Comparison of ENCODE assay signal across 11 mouse cellular contexts in genomic region chr13:107094487-107094886, GRCm38 (mm10).
DNase-seq lines count a peak whose midpoint lies in the region; ATAC-seq and TF ChIP-seq lines count a peak whose summit lies in the region.
"Had no signal": no experiment of that assay in that cellular context is flagged by ENCODE, and none has a peak within 500 bp of the region (broad histone marks: within the 10 kb centered on the region; RNA-seq: fewer than 3 reads in every experiment).

No protein-coding gene starts in this region.

- WGBS in heart, adult 2 months: 32% methylated on average over 11 of the region's 11 CpGs
- 82% methylated on average over 11 of the region's 11 CpGs for WGBS in midbrain, postnatal 0 days

- peak overlapping the region; percentile 2 for H3K27ac ChIP-seq in heart, adult 2 months
- no peak overlapping the region for H3K27ac ChIP-seq in midbrain, postnatal 0 days (ENCODE audit: low read depth, low read length)
- H3K27ac ChIP-seq: forebrain, embryonic 12.5 days had no signal

- no peaks in the 10 kb centered on the region for H3K9me3 ChIP-seq in midbrain, postnatal 0 days (ENCODE audit: low read length)
- H3K9me3 ChIP-seq: forebrain, embryonic 12.5 days had no signal

- no peak for TF ChIP-seq POLR2A in heart, adult 2 months (IDR thresholded peaks at IDR 0.05; ENCODE audit: insufficient read depth, low read depth, low read length)

- no peaks in the 10 kb centered on the region for H3K27me3 ChIP-seq in heart, adult 2 months (ENCODE audit: control insufficient read depth, insufficient read depth, low read length)
- H3K27me3 ChIP-seq in midbrain, postnatal 0 days (ENCODE audit: insufficient read depth, low read length): no peaks in the 10 kb centered on the region
- H3K27me3 ChIP-seq: forebrain, embryonic 12.5 days had no signal

- intact Hi-C loops in heart, adult 2 months (cut with DNase I): no loop called here
- intact Hi-C loops in heart, postnatal 25 days (cut with DNase I): loop anchor here (5.0 kb wide), 1 partner anchor 57 kb away; no protein-coding TSS in a partner anchor

- H3K36me3 ChIP-seq in heart, adult 2 months (ENCODE audit: control insufficient read depth, insufficient read depth, low read length): no peaks in the 10 kb centered on the region
- no peaks in the 10 kb centered on the region for H3K36me3 ChIP-seq in midbrain, postnatal 0 days (ENCODE audit: insufficient read depth, low read length)
- H3K36me3 ChIP-seq: forebrain, embryonic 12.5 days had no signal

- peaks cover 4% of the 10 kb centered on the region for H3K4me1 ChIP-seq in heart, adult 2 months (ENCODE audit: control insufficient read depth, insufficient read depth, low read length)
- H3K4me1 ChIP-seq in midbrain, postnatal 0 days (ENCODE audit: insufficient read depth, low read length): no peaks in the 10 kb centered on the region

- peak; percentile 88 for ATAC-seq in CD4-positive, CD25-positive, alpha-beta regulatory T cell, adult 4 months
- ATAC-seq in midbrain, postnatal 0 days (ENCODE audit: low FRiP score): no peak
- ATAC-seq: hindbrain, embryonic 16.5 days had no signal

- TF ChIP-seq CTCF in heart, adult 2 months (IDR thresholded peaks at IDR 0.05): no peak
- no peak for TF ChIP-seq CTCF in midbrain, postnatal 0 days (IDR thresholded peaks at IDR 0.05)

- no peak for TF ChIP-seq EP300 in heart, adult 2 months (IDR thresholded peaks at IDR 0.05; ENCODE audit: insufficient read depth, low read depth, low read length)

- H3K79me2 ChIP-seq in heart, adult 2 months (replicated peaks; ENCODE audit: control insufficient read depth, insufficient read depth, low read length): no peaks in the 10 kb centered on the region

- DNase-seq in heart, adult 2 months: peak in 1 of 2 experiments; percentile 24
- DNase-seq in heart, postnatal 25 days (ENCODE audit: low spot score): no peak
- DNase-seq in induced T-regulatory cell, adult 2 months (ENCODE audit: low read depth): peak; percentile 58
- peak; percentile 57 to 64 for DNase-seq in natural killer cell, adult 2 months (ENCODE audit: low spot score in 2 of 2)
- DNase-seq in adrenal gland, postnatal 25 days: no peak
- no peak for DNase-seq in midbrain, postnatal 0 days (ENCODE audit: low spot score)
- DNase-seq in layer of hippocampus, postnatal 14 days (ENCODE audit: low spot score in 2 of 2): no peak
- DNase-seq: right cerebral cortex, postnatal 4 days had no signal

- peak overlapping the region; percentile 1; the same call in 1 of the 2 replicates for H3K9ac ChIP-seq in heart, adult 2 months (ENCODE audit: low read depth, low read length)
- H3K9ac ChIP-seq in midbrain, postnatal 0 days (replicated peaks; ENCODE audit: low read length, poor library complexity, severe bottlenecking): no peak overlapping the region
- H3K9ac ChIP-seq: forebrain, embryonic 12.5 days had no signal

- no peak overlapping the region for H3K4me2 ChIP-seq in midbrain, postnatal 0 days (ENCODE audit: low read depth, low read length, poor library complexity, severe bottlenecking)
- H3K4me2 ChIP-seq: forebrain, embryonic 12.5 days had no signal

- peak overlapping the region; percentile 34 for H3K4me3 ChIP-seq in heart, adult 2 months
- no peak overlapping the region for H3K4me3 ChIP-seq in midbrain, postnatal 0 days (ENCODE audit: low read depth, low read length)
- H3K4me3 ChIP-seq: forebrain, embryonic 12.5 days had no signal

Comparison
In these comparisons a context has a peak if more than half of its experiments do, and no peak if none do; other contexts are left out.
1. DNase-seq: peak in induced T-regulatory cell, adult 2 months (single experiment) and natural killer cell, adult 2 months (2 of 2); none in heart, postnatal 25 days (single experiment), adrenal gland, postnatal 25 days (single experiment), midbrain, postnatal 0 days (single experiment) and layer of hippocampus, postnatal 14 days (0 of 2).